Mouse (Mus musculus) left cerebral cortex, adult 6 months (tissue): ENCODE measurements around the gene Bola2. TPM values are rescaled to one million over a fixed set of nuclear protein-coding genes. Genes with fewer than 3 reads are reported as not detected.

ENCODE experiments used
- long read RNA-seq, 2 experiments: library from polyadenylated mRNA; unstranded; transcript quantifications; one replicate each; pipeline ENCODE4 v2.0.0; 2019 to 2020
- polyA plus RNA-seq: library from polyadenylated mRNA; unstranded; fragments of <200 nt; fragmentation: Nextera tagmentation; gene quantifications from 2 replicates; pipeline ENCODE4 v1.2.3, GENCODE M21; 2021

The Bola2 gene
- 240 and 251 TPM in 2 replicates for polyA plus RNA-seq
- long read RNA-seq, experiment 1, transcript Bola2-203 (3 exons, 1,266 nt) = major isoform, 23 of 28 reads
- long read RNA-seq, experiment 1, partial matches to known transcripts = 0 of 28 reads
- long read RNA-seq, experiment 1, other reads (novel, unspliced or antisense) = 1 of 28 reads
- long read RNA-seq, experiment 2, transcript Bola2-203 (3 exons, 1,266 nt) = major isoform, 193 of 214 reads
- long read RNA-seq, experiment 2, transcript Bola2-202 (2 exons, 642 nt) = minor isoform, 5 of 214 reads
- long read RNA-seq, experiment 2, partial matches to known transcripts = 0 of 214 reads
- long read RNA-seq, experiment 2, other reads (novel, unspliced or antisense) = 15 of 214 reads

GRCm38 (mm10) chr7:126695210-126695611, at the start of gene Bola2:
Gene Bola2 (plus strand): TSS chr7:126695401.

GRCm38 (mm10) chr7:126649231-126650051, 45.8 kb upstream of the Bola2 start, which contains the start of gene Sgf29:
Gene Sgf29 (plus strand): TSS chr7:126649309.

GRCm38 (mm10) chr7:126676207-126676606, 19.0 kb upstream of the Bola2 start, which contains the start of gene Sult1a1:
Gene Sult1a1 (minus strand): TSS chr7:126676432.

GRCm38 (mm10) chr7:126695631-126696207, 518 bp downstream of the Bola2 start, which contains the start of gene Slx1b:
Gene Slx1b (minus strand): TSS chr7:126695784.

GRCm38 (mm10) chr7:126707442-126708174, 12.4 kb downstream of the Bola2 start, which contains the start of gene Coro1a:
Gene Coro1a (minus strand): TSS chr7:126707787.

Other genes with a start within 250 kb of the Bola2 start
- gene Atp2a1, start 232.3 kb upstream of the Bola2 start, polyA plus RNA-seq = 0.15 and 0.22 TPM in 2 replicates
- 24.0 and 39.6 TPM in 2 replicates for gene Sh2b1, start 220.0 kb upstream of the Bola2 start, polyA plus RNA-seq
- 83.4 and 84.3 TPM in 2 replicates for gene Tufm, start 208.0 kb upstream of the Bola2 start, polyA plus RNA-seq
- gene Atxn2l, start 192.0 kb upstream of the Bola2 start, polyA plus RNA-seq = 24.0 and 51.0 TPM in 2 replicates
- gene Eif3c, start 129.0 kb upstream of the Bola2 start, polyA plus RNA-seq = 172 and 199 TPM in 2 replicates
- 0.43 and 0.50 TPM in 2 replicates for gene Apobr, start 110.5 kb upstream of the Bola2 start, polyA plus RNA-seq
- 14.3 and 14.5 TPM in 2 replicates for gene Cln3, start 109.6 kb upstream of the Bola2 start, polyA plus RNA-seq
- gene Il27, start 100.5 kb upstream of the Bola2 start, polyA plus RNA-seq = not detected in 2 replicates
- 44.2 and 54.6 TPM in 2 replicates for gene Nupr1, start 64.5 kb upstream of the Bola2 start, polyA plus RNA-seq
- gene Sgf29, start 46.1 kb upstream of the Bola2 start, polyA plus RNA-seq = 29.1 and 30.0 TPM in 2 replicates
- gene Sult1a1, start 19.0 kb upstream of the Bola2 start, polyA plus RNA-seq = 13.9 and 18.1 TPM in 2 replicates
- 10.0 and 10.4 TPM in 2 replicates for gene Slx1b, start 383 bp downstream of the Bola2 start, polyA plus RNA-seq
- gene Coro1a, start 12.4 kb downstream of the Bola2 start, polyA plus RNA-seq = 128 and 147 TPM in 2 replicates
- gene Mapk3, start 64.2 kb downstream of the Bola2 start, polyA plus RNA-seq = 34.5 and 44.7 TPM in 2 replicates
- 0.40 and 0.59 TPM in 2 replicates for gene Gdpd3, start 70.9 kb downstream of the Bola2 start, polyA plus RNA-seq
- 119 and 625 TPM in 2 replicates for gene Ypel3, start 81.6 kb downstream of the Bola2 start, polyA plus RNA-seq
- gene Tbx6, start 86.1 kb downstream of the Bola2 start, polyA plus RNA-seq = 0.20 TPM in 1 of 2 replicates, not detected in the other
- gene Ppp4c, start 97.1 kb downstream of the Bola2 start, polyA plus RNA-seq = 53.5 and 61.0 TPM in 2 replicates
- gene Fam57b, start 102.3 kb downstream of the Bola2 start, polyA plus RNA-seq = 5.9 and 8.8 TPM in 2 replicates
- gene 4930451I11Rik, start 136.2 kb downstream of the Bola2 start, polyA plus RNA-seq = 1.2 and 2.7 TPM in 2 replicates
- 14.1 and 30.1 TPM in 2 replicates for gene Doc2a, start 152.0 kb downstream of the Bola2 start, polyA plus RNA-seq
- 3.4 and 4.3 TPM in 2 replicates for gene Hirip3, start 166.6 kb downstream of the Bola2 start, polyA plus RNA-seq
- gene Ino80e, start 167.0 kb downstream of the Bola2 start, polyA plus RNA-seq = 44.1 and 57.6 TPM in 2 replicates
- gene Taok2, start 189.3 kb downstream of the Bola2 start, polyA plus RNA-seq = 9.7 and 10.8 TPM in 2 replicates
- 30.6 and 32.0 TPM in 2 replicates for gene Tmem219, start 227.5 kb downstream of the Bola2 start, polyA plus RNA-seq
- 260 and 277 TPM in 2 replicates for gene Kctd13, start 233.5 kb downstream of the Bola2 start, polyA plus RNA-seq